Mouse (Mus musculus): ENCODE measurements at regions not wholly inside any gene's neighbourhood (a gene's known extent, or its start where the extent isn't known, plus 50 kb on each side); places are given as distances from the start of the nearest gene placed in this dataset.
"Not testable (repeated sequence)": the region's sequence is repeated elsewhere in the genome, so short reads cannot be mapped to it uniquely, and the experiment has no call there.

- no peak for DNase-seq (ENCODE audit: low spot score)
Measured at GRCm38 (mm10) chr2:78418561-78419338, 449.2 kb upstream of the Ube2e3 start.

GRCm38 (mm10) chr2:78416574-78417109, 451.3 kb upstream of the Ube2e3 start:
- DNase-seq (ENCODE audit: low spot score), result no peak

- DNase-seq (ENCODE audit: low spot score), result no peak
Measured at GRCm38 (mm10) chr2:78412985-78413384, 454.9 kb upstream of the Ube2e3 start.

GRCm38 (mm10) chr2:78403890-78404289, 457.7 kb upstream of the Cwc22 start:
- DNase-seq (ENCODE audit: low spot score), result no peak

- DNase-seq (ENCODE audit: low spot score), result no peak
Measured at GRCm38 (mm10) chr2:78399236-78399635, 453.1 kb upstream of the Cwc22 start.

GRCm38 (mm10) chr2:78396924-78397323, 450.7 kb upstream of the Cwc22 start:
- no peak for DNase-seq (ENCODE audit: low spot score)

- DNase-seq (ENCODE audit: low spot score), result no peak
Measured at GRCm38 (mm10) chr2:78393090-78393489, 446.9 kb upstream of the Cwc22 start.

GRCm38 (mm10) chr2:78392425-78392824, 446.2 kb upstream of the Cwc22 start:
- DNase-seq (ENCODE audit: low spot score), result no peak

- no peak for DNase-seq (ENCODE audit: low spot score)
Measured at GRCm38 (mm10) chr2:78388001-78388400, 441.8 kb upstream of the Cwc22 start.

GRCm38 (mm10) chr2:78381234-78381633, 435.1 kb upstream of the Cwc22 start:
- no peak for DNase-seq (ENCODE audit: low spot score)

- DNase-seq (ENCODE audit: low spot score), result no peak
Measured at GRCm38 (mm10) chr2:78331736-78332475, 385.7 kb upstream of the Cwc22 start.

- no peak for DNase-seq (ENCODE audit: low spot score)
Measured at GRCm38 (mm10) chr2:78326091-78326490, 379.9 kb upstream of the Cwc22 start.

- no peak for DNase-seq (ENCODE audit: low spot score)
Measured at GRCm38 (mm10) chr2:78322216-78322965, 376.2 kb upstream of the Cwc22 start.

- no peak for DNase-seq (ENCODE audit: low spot score)
Measured at GRCm38 (mm10) chr2:78311766-78312491, 365.8 kb upstream of the Cwc22 start.

GRCm38 (mm10) chr2:78309361-78309760, 363.2 kb upstream of the Cwc22 start:
- no peak for DNase-seq (ENCODE audit: low spot score)

GRCm38 (mm10) chr2:78306897-78307296, 360.7 kb upstream of the Cwc22 start:
- DNase-seq (ENCODE audit: low spot score), result no peak

- DNase-seq (ENCODE audit: low spot score), result no peak
Measured at GRCm38 (mm10) chr2:78291665-78292064, 345.5 kb upstream of the Cwc22 start.

- no peak for DNase-seq (ENCODE audit: low spot score)
Measured at GRCm38 (mm10) chr2:78284806-78285205, 338.6 kb upstream of the Cwc22 start.

GRCm38 (mm10) chr2:78283605-78284004, 337.4 kb upstream of the Cwc22 start:
- no peak for DNase-seq (ENCODE audit: low spot score)

GRCm38 (mm10) chr2:78281846-78282245, 335.7 kb upstream of the Cwc22 start:
- DNase-seq (ENCODE audit: low spot score), result not testable (repeated sequence)

GRCm38 (mm10) chr2:78280219-78280915, 334.2 kb upstream of the Cwc22 start:
- DNase-seq (ENCODE audit: low spot score), result no peak

Measured in urinary bladder, postnatal 10 days (tissue).